Mouse (Mus musculus) ES-E14 (cell line): ENCODE results near the gene Gpr132. TPM values are rescaled to one million over a fixed set of nuclear protein-coding genes. Genes with fewer than 3 reads are reported as not detected.

Source experiments
- DNase-seq: peaks from one replicate; pipeline ENCODE4 v3.0.0-alpha.2; 2013; ENCODE audit warnings: low read depth, low spot score
- H3K27ac ChIP-seq: 2 replicates; pipeline ENCODE4 v1.5.1; 2012; ENCODE audit warnings: low read depth, mild to moderate bottlenecking, low read length, moderate library complexity, mixed read lengths; ENCODE audit not compliant: poor library complexity, insufficient read depth, severe bottlenecking
- H3K36me3 ChIP-seq: 2 replicates; pipeline ENCODE4 v1.6.1; 2012; ENCODE audit warnings: mild to moderate bottlenecking, low read length, moderate library complexity, mixed read lengths; ENCODE audit not compliant: control insufficient read depth, poor library complexity, insufficient read depth, severe bottlenecking
- H3K4me1 ChIP-seq, 2 experiments: fragments of 150-350 bp in 1 of 2; sonication (generic) in 1 of 2; 2 replicates each; pipeline ENCODE4 v1.6.1; 2012; ENCODE audit warnings: low read length in 2 of 2, mild to moderate bottlenecking in 1 of 2, mixed read lengths in 1 of 2; ENCODE audit not compliant: control insufficient read depth in 2 of 2, insufficient read depth in 2 of 2, poor library complexity in 1 of 2
- H3K4me3 ChIP-seq, 2 experiments: fragments of 150-350 bp in 1 of 2; sonication (generic) in 1 of 2; 2 replicates each; pipeline ENCODE4 v1.5.1; 2012; ENCODE audit warnings: low read length in 2 of 2, low read depth in 1 of 2, mild to moderate bottlenecking in 1 of 2, mixed read lengths in 1 of 2; ENCODE audit not compliant: insufficient read depth in 1 of 2, poor library complexity in 1 of 2, severe bottlenecking in 1 of 2
- H3K9ac ChIP-seq: 2 replicates; pipeline ENCODE4 v1.6.1; 2012; ENCODE audit warnings: low read depth, mild to moderate bottlenecking, low read length, mixed read lengths; ENCODE audit not compliant: poor library complexity, insufficient read depth, severe bottlenecking
- H3K9me3 ChIP-seq: fragments of 150-350 bp; sonication (generic); 2 replicates; pipeline ENCODE4 v1.6.1; 2012; ENCODE audit warnings: low read depth, mild to moderate bottlenecking, low read length; ENCODE audit not compliant: control insufficient read depth, insufficient read depth
- CHD2 ChIP-seq: IDR thresholded peaks from 2 replicates; pipeline ENCODE4 v1.6.1; 2014; ENCODE audit warnings: mild to moderate bottlenecking, low read depth, low read length, inconsistent platforms
- HCFC1 ChIP-seq: IDR thresholded peaks from 2 replicates; pipeline ENCODE4 v1.6.1; 2012; ENCODE audit warnings: low read length, inconsistent platforms, borderline replicate concordance; ENCODE audit not compliant: insufficient read depth
- MAFK ChIP-seq: IDR thresholded peaks from 2 replicates; pipeline ENCODE4 v1.6.1; 2014; ENCODE audit warnings: mild to moderate bottlenecking, low read depth, low read length, inconsistent platforms; ENCODE audit not compliant: insufficient read depth
- ZC3H11A ChIP-seq: IDR thresholded peaks from 2 replicates; pipeline ENCODE4 v1.6.1; 2012; ENCODE audit warnings: low read depth, mild to moderate bottlenecking, inconsistent platforms, low read length, borderline replicate concordance
- ZNF384 ChIP-seq: IDR thresholded peaks from 2 replicates; pipeline ENCODE4 v1.6.1; 2012; ENCODE audit warnings: low read depth, low read length, inconsistent platforms
- in situ Hi-C, 2 experiments: fragments of 600-800 bp; cut with MboI; formaldehyde crosslinking; loops; one replicate each; pipeline ENCODE4 v1.15.1; 2025; ENCODE audit warnings: low sequenced_read_pairs in 2 of 2, inconsistent platforms in 1 of 2; ENCODE audit not compliant: unreplicated experiment in 2 of 2
- total RNA-seq: library from RNA; depleted of rRNA; stranded (reverse); fragments of 300-350 nt; gene quantifications from 2 replicates; pipeline ENCODE4 v1.2.3, GENCODE M21; 2012

Gene Gpr132
- total RNA-seq, 1 experiment: 0.36 TPM

- no peaks in the 10 kb centered on the region for H3K9me3 ChIP-seq
- no peak overlapping the region for H3K27ac ChIP-seq
- TF ChIP-seq ZC3H11A (peak; percentile 40; the same call in 1 of the 2 replicates), CHD2 (no peak)
- H3K4me1 ChIP-seq: peaks cover 1 to 20% of the 10 kb centered on the region in 2 experiments; a peak in 2 of 4 replicates
- H3K36me3 ChIP-seq: no peaks in the 10 kb centered on the region
- in situ Hi-C loops: no loop called here
- DNase-seq: peak; percentile 64
- H3K9ac ChIP-seq: 0 out of 2 replicates have a peak overlapping the region, but pooled peaks have one; percentile 27
- H3K4me3 ChIP-seq: peak overlapping the region; percentile 7 to 48; a peak in 2 of 4 replicates
Observed at GRCm38 (mm10) chr12:112873452-112874190, 5.6 kb upstream of the Gpr132 start.

GRCm38 (mm10) chr12:112872991-112873390 is 5.0 kb upstream of the Gpr132 start:
- no peak overlapping the region for H3K9ac ChIP-seq
- no peak overlapping the region for H3K4me3 ChIP-seq
- no peaks in the 10 kb centered on the region for H3K36me3 ChIP-seq
- TF ChIP-seq CHD2 (no peak), ZNF384 (no peak), MAFK (no peak), ZC3H11A (no peak), HCFC1 (no peak)
- H3K27ac ChIP-seq: no peak overlapping the region
- H3K4me1 ChIP-seq: peaks cover 1 to 22% of the 10 kb centered on the region in 2 experiments; a peak in 2 of 4 replicates
- H3K9me3 ChIP-seq: no peaks in the 10 kb centered on the region
- DNase-seq: no peak
- in situ Hi-C loops: no loop called here

- no peak overlapping the region for H3K4me3 ChIP-seq
- TF ChIP-seq ZC3H11A: no peak
- TF ChIP-seq ZNF384: peak; percentile 74
- TF ChIP-seq MAFK: no peak
- TF ChIP-seq CHD2: no peak
- TF ChIP-seq HCFC1: no peak
- no peaks in the 10 kb centered on the region for H3K36me3 ChIP-seq
- in situ Hi-C loops: no loop called here
- DNase-seq: no peak
- peaks cover 1 to 17% of the 10 kb centered on the region in 2 experiments; a peak in 1 of 4 replicates for H3K4me1 ChIP-seq
- no peak overlapping the region for H3K27ac ChIP-seq
- no peaks in the 10 kb centered on the region for H3K9me3 ChIP-seq
- H3K9ac ChIP-seq: no peak overlapping the region
Observed at GRCm38 (mm10) chr12:112871272-112871671, 3.2 kb upstream of the Gpr132 start.

- TF ChIP-seq MAFK: no peak
- no peak for TF ChIP-seq HCFC1
- TF ChIP-seq ZNF384: no peak
- no peak for TF ChIP-seq ZC3H11A
- TF ChIP-seq CHD2: no peak
- in situ Hi-C loops: no loop called here
- H3K27ac ChIP-seq: no peak overlapping the region
Observed at GRCm38 (mm10) chr12:112870775-112871174, 2.7 kb upstream of the Gpr132 start.

GRCm38 (mm10) chr12:112869783-112870204 is 1.8 kb upstream of the Gpr132 start:
- Histone ChIP-seq H3K36me3 (no peaks in the 10 kb centered on the region), H3K4me1 (peaks cover 1 to 11% of the 10 kb centered on the region in 2 experiments; a peak in 1 of 4 replicates), H3K27ac (no peak overlapping the region), H3K9me3 (no peaks in the 10 kb centered on the region), H3K9ac (no peak overlapping the region), H3K4me3 (no peak overlapping the region)
- in situ Hi-C loops: no loop called here
- TF ChIP-seq MAFK (no peak), CHD2 (no peak), ZNF384 (no peak), HCFC1 (no peak), ZC3H11A (no peak)
- DNase-seq: no peak

More at GRCm38 (mm10) chr12:112870775-112871174, 2.7 kb upstream of the Gpr132 start:
- Histone ChIP-seq H3K4me1 (peaks cover 1 to 13% of the 10 kb centered on the region in 2 experiments; a peak in 1 of 4 replicates), H3K4me3 (peak overlapping the region in 1 of 2 experiments; percentile 32; a peak in 2 of 4 replicates), H3K9ac (no peak overlapping the region), H3K36me3 (no peaks in the 10 kb centered on the region), H3K9me3 (no peaks in the 10 kb centered on the region)
- DNase-seq: no peak
